Mouse (Mus musculus) embryonic facial prominence, embryonic 13.5 days (tissue): Measurements from ENCODE around the gene Gm10181. TPM values are rescaled to one million over a fixed set of nuclear protein-coding genes. Genes with fewer than 3 reads are reported as not detected.
A peak's percentile ranks its signal among the peaks of the same experiment; 100 is the strongest.

Source experiments
- ATAC-seq: fragments of 200-750 bp; cut with Nextera tagmentation; 2 replicates; pipeline ENCODE4 v1.8.0; 2017; ENCODE audit warnings: low read depth; ENCODE audit not compliant: insufficient number of reproducible peaks, insufficient read depth, low FRiP score, low TSS enrichment
- H3K27ac ChIP-seq: fragments of 300-500 bp; sonication (generic); 2 replicates; pipeline ENCODE4 v1.5.1; 2015; ENCODE audit warnings: moderate library complexity, mild to moderate bottlenecking, inconsistent platforms
- H3K27me3 ChIP-seq: fragments of 300-500 bp; sonication (generic); 2 replicates; pipeline ENCODE4 v1.6.1; 2015; ENCODE audit warnings: mild to moderate bottlenecking, inconsistent platforms
- H3K36me3 ChIP-seq: fragments of 300-500 bp; sonication (generic); 2 replicates; pipeline ENCODE4 v1.6.1; 2015; ENCODE audit warnings: mild to moderate bottlenecking, inconsistent platforms
- H3K4me1 ChIP-seq: fragments of 300-500 bp; sonication (generic); 2 replicates; pipeline ENCODE4 v1.6.1; 2015; ENCODE audit warnings: inconsistent platforms
- H3K4me2 ChIP-seq: fragments of 300-500 bp; sonication (generic); 2 replicates; pipeline ENCODE4 v1.6.1; 2015; ENCODE audit warnings: moderate library complexity, mild to moderate bottlenecking, inconsistent platforms
- H3K4me3 ChIP-seq: fragments of 300-500 bp; sonication (generic); 2 replicates; pipeline ENCODE4 v1.5.1; 2015; ENCODE audit warnings: mild to moderate bottlenecking, inconsistent platforms
- H3K9ac ChIP-seq: fragments of 300-500 bp; sonication (generic); 2 replicates; pipeline ENCODE4 v1.6.1; 2015; ENCODE audit warnings: mild to moderate bottlenecking, inconsistent platforms
- H3K9me3 ChIP-seq: fragments of 300-500 bp; sonication (generic); 2 replicates; pipeline ENCODE4 v1.6.1; 2016; ENCODE audit warnings: inconsistent platforms
- WGBS: fragments of 180-500 bp; shearing (Covaris S2); methylation state at CpG from one replicate; pipeline ENCODE4 v1.1.7; 2015; ENCODE audit warnings: mixed read lengths; 5-methylcytosine and 5-hydroxymethylcytosine counted together
- polyA plus RNA-seq: library from polyadenylated mRNA; unstranded; fragments of >200 nt; fragmentation: Nextera tagmentation; extraction: Ambion mirVana; gene quantifications from 2 replicates; pipeline ENCODE4 v1.2.1, GENCODE M21; 2015

The Gm10181 gene
- not detected in 2 replicates for polyA plus RNA-seq

GRCm38 (mm10) chr9:25089122-25089521 is at the start of gene Gm10181:
Gene Gm10181 (plus strand): TSS chr9:25089422.
- WGBS, result 75% methylated on average over 2 of the region's 2 CpGs
- Histone ChIP-seq H3K27me3 (no peaks in the 10 kb centered on the region), H3K36me3 (no peaks in the 10 kb centered on the region), H3K4me3 (no peak within 1 kb of the TSS), H3K27ac (no peak within 1 kb of the TSS), H3K9ac (no peak within 1 kb of the TSS), H3K4me1 (no peaks in the 10 kb centered on the region), H3K4me2 (no peak within 1 kb of the TSS), H3K9me3 (no peaks in the 10 kb centered on the region)
- no peak for ATAC-seq

- no peak overlapping the region for H3K4me3 ChIP-seq
- no peak for ATAC-seq
- H3K4me1 ChIP-seq, result no peaks in the 10 kb centered on the region
- H3K27me3 ChIP-seq, result peaks cover 3% of the 10 kb centered on the region; the same call in 1 of the 2 replicates
- H3K4me2 ChIP-seq, result no peak overlapping the region
- no peak overlapping the region for H3K27ac ChIP-seq
- H3K36me3 ChIP-seq, result no peaks in the 10 kb centered on the region
- H3K9ac ChIP-seq, result no peak overlapping the region
- H3K9me3 ChIP-seq, result no peaks in the 10 kb centered on the region
- WGBS, result 26% methylated on average over 6 of the region's 6 CpGs
These were observed 47.6 kb upstream of the Gm10181 start for GRCm38 (mm10) chr9:25041665-25042064.

GRCm38 (mm10) chr9:25042162-25043111 is 46.8 kb upstream of the Gm10181 start:
- 0 out of 2 replicates have a peak overlapping the region, but pooled peaks have one; percentile 11 for H3K9ac ChIP-seq
- peaks cover 3% of the 10 kb centered on the region; the same call in 1 of the 2 replicates for H3K27me3 ChIP-seq
- no peak for ATAC-seq
- no peaks in the 10 kb centered on the region for H3K36me3 ChIP-seq
- H3K27ac ChIP-seq, result no peak overlapping the region
- 66% methylated on average over 15 of the region's 15 CpGs for WGBS
- no peaks in the 10 kb centered on the region for H3K9me3 ChIP-seq
- no peak overlapping the region for H3K4me2 ChIP-seq
- no peaks in the 10 kb centered on the region for H3K4me1 ChIP-seq
- no peak overlapping the region for H3K4me3 ChIP-seq

GRCm38 (mm10) chr9:25044325-25044724 is 44.9 kb upstream of the Gm10181 start:
- 77% methylated on average over 3 of the region's 3 CpGs for WGBS

GRCm38 (mm10) chr9:25048289-25048688 is 40.9 kb upstream of the Gm10181 start:
- 26% methylated on average over 2 of the region's 2 CpGs for WGBS
- no peak overlapping the region for H3K27ac ChIP-seq
- ATAC-seq, result no peak
- no peaks in the 10 kb centered on the region for H3K9me3 ChIP-seq
- no peak overlapping the region for H3K4me3 ChIP-seq
- H3K27me3 ChIP-seq, result no peaks in the 10 kb centered on the region
- H3K9ac ChIP-seq, result no peak overlapping the region
- peaks cover 4% of the 10 kb centered on the region; the same call in 1 of the 2 replicates for H3K4me1 ChIP-seq
- no peaks in the 10 kb centered on the region for H3K36me3 ChIP-seq
- no peak overlapping the region for H3K4me2 ChIP-seq

More at GRCm38 (mm10) chr9:25044325-25044724, 44.9 kb upstream of the Gm10181 start:
- ATAC-seq, result no peak
- Histone ChIP-seq H3K9ac (no peak overlapping the region), H3K36me3 (no peaks in the 10 kb centered on the region), H3K27me3 (peaks cover 3% of the 10 kb centered on the region; the same call in 1 of the 2 replicates), H3K4me1 (peaks cover 4% of the 10 kb centered on the region; the same call in 1 of the 2 replicates), H3K4me2 (no peak overlapping the region), H3K4me3 (no peak overlapping the region), H3K27ac (no peak overlapping the region), H3K9me3 (no peaks in the 10 kb centered on the region)

- ATAC-seq, result no peak
- Histone ChIP-seq H3K9ac (no peak overlapping the region), H3K4me1 (peaks cover 4% of the 10 kb centered on the region; the same call in 1 of the 2 replicates), H3K4me3 (no peak overlapping the region), H3K27me3 (no peaks in the 10 kb centered on the region), H3K9me3 (no peaks in the 10 kb centered on the region), H3K4me2 (no peak overlapping the region), H3K27ac (no peak overlapping the region), H3K36me3 (no peaks in the 10 kb centered on the region)
- WGBS, result 75% methylated on average over 2 of the region's 2 CpGs
These were observed 40.3 kb upstream of the Gm10181 start for GRCm38 (mm10) chr9:25048940-25049339.

GRCm38 (mm10) chr9:25051901-25052300 is 37.3 kb upstream of the Gm10181 start:
- WGBS, result 50% methylated on average over 4 of the region's 4 CpGs
- H3K9me3 ChIP-seq, result no peaks in the 10 kb centered on the region
- H3K27ac ChIP-seq, result no peak overlapping the region
- peaks cover 4% of the 10 kb centered on the region; the same call in 1 of the 2 replicates for H3K4me1 ChIP-seq
- no peak overlapping the region for H3K9ac ChIP-seq
- no peak overlapping the region for H3K4me3 ChIP-seq
- H3K36me3 ChIP-seq, result no peaks in the 10 kb centered on the region
- no peak for ATAC-seq
- H3K4me2 ChIP-seq, result no peak overlapping the region
- no peaks in the 10 kb centered on the region for H3K27me3 ChIP-seq

GRCm38 (mm10) chr9:25055650-25056376 is 33.4 kb upstream of the Gm10181 start:
- Histone ChIP-seq H3K27me3 (no peaks in the 10 kb centered on the region), H3K9ac (no peak overlapping the region), H3K36me3 (no peaks in the 10 kb centered on the region), H3K4me3 (no peak overlapping the region), H3K27ac (no peak overlapping the region), H3K9me3 (no peaks in the 10 kb centered on the region), H3K4me2 (no peak overlapping the region), H3K4me1 (no peaks in the 10 kb centered on the region)
- no peak for ATAC-seq

- Histone ChIP-seq H3K9me3 (peaks cover 4% of the 10 kb centered on the region; the same call in 1 of the 2 replicates), H3K27me3 (no peaks in the 10 kb centered on the region), H3K36me3 (no peaks in the 10 kb centered on the region), H3K4me2 (no peak overlapping the region), H3K9ac (no peak overlapping the region), H3K4me3 (no peak overlapping the region), H3K4me1 (no peaks in the 10 kb centered on the region), H3K27ac (no peak overlapping the region)
- WGBS, result 63% methylated on average over 2 of the region's 3 CpGs
- ATAC-seq, result no peak
These were observed 30.5 kb upstream of the Gm10181 start for GRCm38 (mm10) chr9:25058726-25059125.

GRCm38 (mm10) chr9:25072666-25073065 is 16.6 kb upstream of the Gm10181 start:
- Histone ChIP-seq H3K27ac (no peak overlapping the region), H3K4me3 (no peak overlapping the region), H3K4me2 (no peak overlapping the region), H3K9me3 (no peaks in the 10 kb centered on the region), H3K9ac (no peak overlapping the region), H3K27me3 (no peaks in the 10 kb centered on the region), H3K36me3 (no peaks in the 10 kb centered on the region), H3K4me1 (no peaks in the 10 kb centered on the region)
- WGBS, result 83% methylated on average over 1 of the region's 1 CpGs
- no peak for ATAC-seq

- Histone ChIP-seq H3K4me1 (no peaks in the 10 kb centered on the region), H3K9me3 (no peaks in the 10 kb centered on the region), H3K27me3 (no peaks in the 10 kb centered on the region), H3K4me3 (no peak overlapping the region), H3K27ac (no peak overlapping the region), H3K4me2 (no peak overlapping the region), H3K36me3 (no peaks in the 10 kb centered on the region), H3K9ac (no peak overlapping the region)
- WGBS, result 64% methylated on average over 3 of the region's 3 CpGs
- ATAC-seq, result no peak
These were observed 13.2 kb upstream of the Gm10181 start for GRCm38 (mm10) chr9:25075977-25076376.
